Mouse (Mus musculus): ENCODE data around the gene Pld6.

Pld6 gene

GRCm38 (mm10) chr11:59786444-59787198 is 824 bp downstream of the Pld6 start:
- CTCF ChIA-PET = no interaction called here

GRCm38 (mm10) chr11:59783591-59783990 is 3.9 kb downstream of the Pld6 start:
- CTCF ChIA-PET = no interaction called here

DNA sequence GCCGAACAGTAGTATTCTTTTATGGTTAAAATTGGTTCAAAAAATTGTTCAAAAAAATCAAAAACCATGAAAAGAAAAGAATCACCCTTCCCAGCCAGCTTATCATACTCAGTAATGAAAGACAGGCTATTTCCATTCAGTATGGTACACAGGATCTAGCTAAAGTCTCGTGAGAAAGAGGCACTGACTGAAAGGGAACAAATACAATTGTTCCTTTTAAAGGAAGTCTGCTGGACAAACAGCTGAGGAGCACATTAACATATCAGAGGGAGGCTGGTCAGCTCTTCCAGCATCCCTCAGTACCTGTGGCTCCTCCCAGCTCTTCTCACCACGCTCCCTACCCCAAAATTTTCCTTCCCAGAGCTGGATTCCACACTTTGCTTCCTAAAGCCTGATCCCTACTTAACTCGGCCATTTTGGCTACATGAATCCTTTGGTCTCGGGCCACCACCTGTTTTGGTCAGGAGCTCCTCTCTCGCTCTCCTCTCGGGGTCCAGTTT is 5.3 kb downstream of the Pld6 start:
- CTCF ChIA-PET = no interaction called here

DNA sequence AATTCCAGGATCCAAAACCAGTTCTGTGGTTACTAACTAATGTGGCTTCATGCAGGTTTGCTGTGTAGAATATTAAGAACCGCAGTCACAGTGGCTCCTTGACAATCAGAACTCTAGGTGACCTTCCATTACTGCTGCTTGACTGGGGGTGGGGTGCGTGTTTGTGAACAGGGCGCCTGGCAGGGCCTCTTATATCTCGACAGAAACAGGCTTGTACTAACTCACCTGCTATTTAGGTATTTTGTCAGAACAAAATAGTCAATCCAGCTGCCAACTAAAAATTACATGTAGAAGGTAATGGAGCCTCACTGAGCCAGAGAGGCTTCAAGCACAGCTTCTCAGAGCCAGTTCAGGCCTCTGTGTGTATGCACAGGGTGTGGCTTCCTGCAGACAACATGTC is 7.2 kb downstream of the Pld6 start:
- CTCF ChIA-PET = no interaction called here

DNA sequence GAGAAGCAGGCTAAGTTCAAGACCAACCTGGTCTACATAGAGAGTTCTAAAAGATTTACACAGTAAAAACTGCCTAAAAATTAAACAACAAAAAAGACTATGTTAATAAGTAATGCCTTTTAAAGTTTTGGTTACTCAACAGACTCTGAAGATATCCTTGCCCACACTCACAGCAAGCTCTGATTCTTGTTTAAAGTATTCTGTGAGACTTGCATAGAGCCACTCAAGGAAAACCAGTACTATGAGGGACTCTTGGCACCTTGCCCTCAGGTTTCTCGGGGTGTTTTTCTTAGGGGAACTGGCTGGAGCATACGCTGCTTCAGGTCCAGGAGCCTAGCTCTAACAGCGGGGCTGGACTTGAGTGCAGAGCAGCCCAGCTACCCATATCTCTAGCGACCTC is 8.0 kb downstream of the Pld6 start:
- CTCF ChIA-PET = no interaction called here

- CTCF ChIA-PET = no interaction called here
Measured at GRCm38 (mm10) chr11:59778874-59779223, 8.6 kb downstream of the Pld6 start.

DNA sequence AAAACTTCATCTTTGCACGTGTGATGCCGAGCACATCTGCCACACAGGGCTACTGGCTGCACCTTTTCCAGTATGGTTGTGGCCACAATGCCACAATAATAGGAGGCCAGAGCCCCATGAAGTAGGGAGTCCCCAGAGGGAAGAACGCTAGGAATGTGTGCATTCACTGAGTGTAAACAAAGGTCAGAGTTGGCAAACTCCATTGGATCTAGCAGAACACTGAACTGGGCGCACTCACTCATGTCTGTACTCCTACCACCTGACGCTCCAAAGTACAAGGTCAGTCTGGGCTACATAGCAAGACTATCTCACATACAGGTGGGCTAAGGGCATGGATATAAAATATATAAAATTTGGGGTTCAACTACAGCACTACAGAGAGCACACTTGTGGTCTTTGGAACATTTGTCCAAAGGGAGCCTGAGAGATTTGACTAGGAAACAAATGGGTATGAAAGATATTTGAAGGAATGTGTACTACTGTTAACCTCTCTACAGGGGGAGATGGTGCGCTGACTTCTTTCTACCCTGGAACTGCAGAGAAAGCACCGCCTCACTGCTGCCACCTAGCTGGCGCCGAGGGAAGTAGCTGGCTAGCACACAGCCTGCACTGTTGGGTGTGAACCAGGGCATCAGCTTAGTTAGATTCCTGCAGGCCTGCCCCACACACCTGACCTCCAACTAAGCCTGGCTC is 9.1 kb downstream of the Pld6 start:
- CTCF ChIA-PET = no interaction called here

GRCm38 (mm10) chr11:59777259-59777658 is 10.2 kb downstream of the Pld6 start:
- CTCF ChIA-PET = no interaction called here

GRCm38 (mm10) chr11:59775435-59776148 is 11.9 kb downstream of the Pld6 start:
- CTCF ChIA-PET = no interaction called here

- CTCF ChIA-PET = interaction anchor here (0.6 kb wide), 1 partner anchor 56 kb away, joined by 3 read pairs; no protein-coding TSS in a partner anchor
Measured at GRCm38 (mm10) chr11:59774522-59774921, 12.9 kb downstream of the Pld6 start.

- CTCF ChIA-PET = no interaction called here
Measured at GRCm38 (mm10) chr11:59772902-59773301, 14.5 kb downstream of the Pld6 start.

GRCm38 (mm10) chr11:59772291-59772690 is 15.2 kb downstream of the Pld6 start:
- CTCF ChIA-PET = no interaction called here

GRCm38 (mm10) chr11:59770753-59771152 is 16.7 kb downstream of the Pld6 start:
- CTCF ChIA-PET = no interaction called here

GRCm38 (mm10) chr11:59769738-59770137 is 17.7 kb downstream of the Pld6 start:
- CTCF ChIA-PET = no interaction called here

GRCm38 (mm10) chr11:59769307-59769706 is 18.1 kb downstream of the Pld6 start:
- CTCF ChIA-PET = no interaction called here

DNA sequence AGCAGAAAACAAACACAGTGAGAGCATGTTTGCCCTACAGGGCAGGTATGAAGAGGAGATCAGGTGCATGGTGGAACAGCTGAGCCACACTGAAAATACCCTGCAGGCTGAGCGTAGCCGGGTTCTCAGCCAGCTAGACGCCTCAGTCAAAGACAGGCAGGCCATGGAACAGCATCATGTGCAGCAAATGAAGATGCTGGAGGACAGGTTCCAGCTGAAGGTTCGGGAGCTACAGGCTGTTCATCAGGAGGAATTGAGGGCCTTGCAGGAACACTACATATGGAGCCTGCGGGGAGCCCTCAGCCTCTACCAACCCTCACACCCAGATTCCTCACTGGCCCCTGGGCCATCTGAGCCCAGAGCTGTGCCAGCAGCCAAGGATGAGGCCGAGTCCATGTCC is 26.6 kb downstream of the Pld6 start:
- CTCF ChIA-PET = no interaction called here

DNA sequence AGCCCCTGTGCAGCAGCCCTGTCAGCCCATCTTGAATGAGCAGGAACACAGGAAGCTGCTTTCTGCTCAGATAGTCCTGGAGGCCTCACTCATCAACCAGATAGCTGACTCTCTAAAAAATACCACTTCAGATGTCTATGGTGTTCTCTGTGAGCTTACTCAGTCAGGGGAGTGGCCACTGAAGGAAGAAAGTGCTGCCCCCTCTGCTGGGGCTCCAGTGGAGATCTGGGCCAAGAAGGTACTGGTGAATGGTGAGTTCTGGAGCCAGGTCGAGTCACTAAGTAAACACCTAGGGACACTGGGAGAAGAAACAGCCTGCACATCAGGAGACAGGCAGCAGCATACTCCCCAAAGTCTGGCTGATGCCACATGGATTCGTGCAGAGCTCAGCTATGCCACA is 27.8 kb downstream of the Pld6 start:
- CTCF ChIA-PET = no interaction called here

- CTCF ChIA-PET = no interaction called here
Measured at GRCm38 (mm10) chr11:59759178-59759577, 28.3 kb downstream of the Pld6 start.

- CTCF ChIA-PET = interaction anchor here (0.5 kb wide), 1 partner anchor 23 kb away, joined by 3 read pairs; no protein-coding TSS in a partner anchor
Measured at GRCm38 (mm10) chr11:59758191-59758985, 29.1 kb downstream of the Pld6 start.

- CTCF ChIA-PET = no interaction called here
Measured at GRCm38 (mm10) chr11:59756351-59756750, 31.1 kb downstream of the Pld6 start.

DNA sequence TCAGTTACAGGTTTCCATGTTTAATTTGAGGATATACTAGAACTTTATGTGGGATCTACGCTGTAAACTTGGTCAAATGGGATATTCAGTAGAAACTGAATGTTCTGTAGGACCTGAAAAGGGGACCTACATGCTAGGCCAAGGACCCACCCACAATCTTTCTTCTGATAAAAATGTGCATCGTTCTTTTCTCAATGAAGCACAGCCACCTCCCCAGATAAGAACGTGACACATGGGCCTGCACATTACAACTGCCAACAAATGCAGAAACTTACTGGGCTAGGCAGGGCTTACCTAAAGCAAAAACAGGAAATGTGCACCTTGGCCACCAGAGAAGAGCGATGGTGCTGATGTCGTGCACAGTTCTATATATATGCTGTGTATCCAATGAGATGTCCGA is 32.9 kb downstream of the Pld6 start:
- CTCF ChIA-PET = no interaction called here

- CTCF ChIA-PET = no interaction called here
Measured at GRCm38 (mm10) chr11:59749050-59749449, 38.4 kb downstream of the Pld6 start.

All from spleen, embryonic (tissue).